Mouse (Mus musculus) embryonic facial prominence, embryonic 10.5 days (tissue): ENCODE data around the gene Slc4a4. TPM values are rescaled to one million over a fixed set of nuclear protein-coding genes. Genes with fewer than 3 reads are reported as not detected.

Experiments
- DNase-seq: peaks from one replicate; pipeline ENCODE4 v3.0.0-alpha.2; 2017; ENCODE audit warnings: low spot score
- H3K27ac ChIP-seq: fragments of 300-500 bp; sonication (generic); replicated peaks from 2 replicates; pipeline ENCODE4 v1.5.1; 2016; ENCODE audit warnings: mild to moderate bottlenecking
- H3K27me3 ChIP-seq: fragments of 300-500 bp; sonication (generic); replicated peaks from 2 replicates; pipeline ENCODE4 v1.6.1; 2016; ENCODE audit warnings: low read depth, mild to moderate bottlenecking; ENCODE audit not compliant: poor library complexity, severe bottlenecking
- H3K36me3 ChIP-seq: fragments of 300-500 bp; sonication (generic); replicated peaks from 2 replicates; pipeline ENCODE4 v1.6.1; 2016; ENCODE audit warnings: mild to moderate bottlenecking, moderate library complexity
- H3K4me1 ChIP-seq: fragments of 300-500 bp; sonication (generic); 2 replicates; pipeline ENCODE4 v1.6.1; 2016
- H3K4me3 ChIP-seq: fragments of 300-500 bp; sonication (generic); 2 replicates; pipeline ENCODE4 v1.5.1; 2016; ENCODE audit warnings: mild to moderate bottlenecking, moderate library complexity
- H3K9me3 ChIP-seq: fragments of 300-500 bp; sonication (generic); 2 replicates; pipeline ENCODE4 v1.6.1; 2016; ENCODE audit warnings: mild to moderate bottlenecking
- WGBS: fragments of 180-500 bp; shearing (Covaris S2); methylation state at CpG from one replicate; pipeline ENCODE4 v1.1.7; 2016; 5-methylcytosine and 5-hydroxymethylcytosine counted together
- polyA plus RNA-seq: library from polyadenylated mRNA; unstranded; fragments of >200 nt; fragmentation: Nextera tagmentation; extraction: Ambion mirVana; gene quantifications from 2 replicates; pipeline ENCODE4 v1.2.1, GENCODE M21; 2016

Gene Slc4a4
- polyA plus RNA-seq, result 1.7 TPM in 2 replicates

- Histone ChIP-seq H3K4me1 (peaks cover 18% of the 10 kb centered on the region), H3K36me3 (no peaks in the 10 kb centered on the region), H3K4me3 (peak within 1 kb of the TSS; percentile 82), H3K9me3 (no peaks in the 10 kb centered on the region), H3K27me3 (peaks cover 32% of the 10 kb centered on the region), H3K27ac (peak within 1 kb of the TSS; percentile 86)
- peak; percentile 81 for DNase-seq
- 2% methylated on average over 111 of the region's 119 CpGs for WGBS
These were observed at the start of gene Slc4a4 for GRCm38 (mm10) chr5:88886668-88887555. Gene Slc4a4 (plus strand): TSS chr5:88886818.

DNA sequence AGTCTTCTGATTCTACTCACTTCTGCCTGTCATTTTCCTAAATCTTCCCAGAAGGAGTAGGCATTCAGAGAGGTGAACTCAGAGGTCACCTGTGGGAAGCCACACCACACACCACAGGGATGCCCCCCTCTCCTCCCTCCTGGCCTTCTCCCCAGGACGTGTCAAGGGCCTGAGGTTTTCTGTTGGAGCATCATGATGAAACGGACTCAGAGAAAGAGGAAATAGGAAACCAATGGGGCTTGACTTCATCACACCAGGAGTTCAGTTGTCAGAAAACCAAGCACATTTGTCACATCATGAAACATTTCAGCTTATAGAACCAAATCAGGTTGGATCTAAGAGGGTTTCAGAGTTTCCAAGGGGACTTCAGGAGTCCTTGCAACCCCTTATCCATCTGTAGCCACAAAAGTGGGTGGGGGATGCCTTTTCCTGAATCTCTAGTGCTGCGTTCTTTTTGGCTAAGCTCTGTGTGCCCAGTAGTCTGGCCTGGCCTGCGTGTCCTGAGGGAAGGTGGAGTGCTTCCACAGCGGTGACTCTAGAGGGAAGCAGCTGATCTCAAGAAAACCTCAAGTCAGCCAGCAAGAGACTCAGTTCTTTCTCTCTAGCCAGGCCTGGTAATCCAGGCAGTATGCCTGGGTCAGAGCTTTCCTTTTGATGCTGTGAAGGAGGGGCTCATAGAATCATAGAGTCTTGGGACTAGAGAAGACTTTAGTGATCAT, 46.4 kb upstream of the Slc4a4 start:
- Histone ChIP-seq H3K4me3 (no peak overlapping the region), H3K4me1 (no peaks in the 10 kb centered on the region), H3K9me3 (no peaks in the 10 kb centered on the region), H3K36me3 (no peaks in the 10 kb centered on the region), H3K27ac (no peak overlapping the region), H3K27me3 (no peaks in the 10 kb centered on the region)
- no peak for DNase-seq
- 77% methylated on average over 5 of the region's 5 CpGs for WGBS

DNA sequence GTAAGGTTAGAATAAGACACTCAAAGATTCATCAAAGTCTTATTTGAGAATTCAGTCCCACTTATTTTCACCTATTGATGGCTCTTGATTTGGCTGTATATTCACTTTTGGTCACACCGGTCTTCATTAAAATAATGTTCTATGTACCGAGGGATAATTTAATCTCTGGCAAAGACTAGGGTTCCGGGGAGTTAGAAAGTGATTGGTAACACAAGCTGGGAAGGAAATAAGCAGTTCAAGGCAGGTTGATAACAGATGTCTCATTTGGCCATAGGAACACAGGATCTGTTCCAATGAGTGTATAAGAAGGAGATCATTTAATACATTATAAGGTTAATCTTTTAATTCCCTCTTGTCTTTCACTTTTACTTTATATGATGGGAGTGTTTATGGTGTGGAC, 29.3 kb upstream of the Slc4a4 start:
- Histone ChIP-seq H3K4me3 (no peak overlapping the region), H3K27me3 (no peaks in the 10 kb centered on the region), H3K36me3 (no peaks in the 10 kb centered on the region), H3K27ac (no peak overlapping the region), H3K4me1 (no peaks in the 10 kb centered on the region), H3K9me3 (no peaks in the 10 kb centered on the region)
- no peak for DNase-seq
- WGBS, result 95% methylated on average over 3 of the region's 3 CpGs

DNA sequence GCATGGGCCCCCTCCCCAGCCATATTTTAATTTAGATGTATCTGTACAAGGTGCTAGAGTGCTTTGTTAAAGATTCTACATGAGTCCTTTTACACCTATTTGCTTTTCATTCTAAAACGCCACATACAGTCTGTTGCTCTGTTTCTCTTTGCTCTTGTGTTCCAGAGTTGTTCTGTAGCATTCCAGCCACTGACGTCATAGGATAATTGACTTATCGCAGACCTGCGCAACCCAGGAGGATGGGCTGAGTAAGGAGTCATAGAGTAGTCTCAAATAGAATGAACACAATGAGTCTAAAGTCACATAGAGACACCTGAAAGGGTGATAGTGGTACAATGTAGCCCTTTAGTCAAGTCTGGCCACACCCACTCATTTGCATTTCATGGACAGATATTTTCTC, 28.8 kb upstream of the Slc4a4 start:
- H3K27me3 ChIP-seq, result no peaks in the 10 kb centered on the region
- H3K27ac ChIP-seq, result no peak overlapping the region
- WGBS, result 88% methylated on average over 4 of the region's 4 CpGs

GRCm38 (mm10) chr5:88858226-88858625, 28.4 kb upstream of the Slc4a4 start:
- Histone ChIP-seq H3K4me1 (no peaks in the 10 kb centered on the region), H3K9me3 (no peaks in the 10 kb centered on the region), H3K27ac (no peak overlapping the region), H3K4me3 (no peak overlapping the region), H3K36me3 (no peaks in the 10 kb centered on the region), H3K27me3 (no peaks in the 10 kb centered on the region)
- 84% methylated on average over 4 of the region's 4 CpGs for WGBS
- no peak for DNase-seq

More for the DNA sequence above, 28.8 kb upstream of the Slc4a4 start:
- Histone ChIP-seq H3K4me1 (no peaks in the 10 kb centered on the region), H3K4me3 (no peak overlapping the region), H3K36me3 (no peaks in the 10 kb centered on the region), H3K9me3 (no peaks in the 10 kb centered on the region)
- DNase-seq, result no peak

GRCm38 (mm10) chr5:88862163-88862562, 24.5 kb upstream of the Slc4a4 start:
- peak; percentile 27 for DNase-seq
- Histone ChIP-seq H3K27ac (no peak overlapping the region), H3K36me3 (no peaks in the 10 kb centered on the region)

GRCm38 (mm10) chr5:88862794-88863193, 23.8 kb upstream of the Slc4a4 start:
- DNase-seq, result no peak
- WGBS, result 91% methylated on average over 2 of the region's 2 CpGs
- no peaks in the 10 kb centered on the region for H3K9me3 ChIP-seq
- no peaks in the 10 kb centered on the region for H3K27me3 ChIP-seq
- H3K36me3 ChIP-seq, result no peaks in the 10 kb centered on the region
- H3K4me3 ChIP-seq, result no peak overlapping the region
- H3K4me1 ChIP-seq, result no peaks in the 10 kb centered on the region
- no peak overlapping the region for H3K27ac ChIP-seq

More at GRCm38 (mm10) chr5:88862163-88862562, 24.5 kb upstream of the Slc4a4 start:
- no peaks in the 10 kb centered on the region for H3K27me3 ChIP-seq
- no peak overlapping the region for H3K4me3 ChIP-seq
- 71% methylated on average over 3 of the region's 3 CpGs for WGBS
- H3K9me3 ChIP-seq, result no peaks in the 10 kb centered on the region
- H3K4me1 ChIP-seq, result no peaks in the 10 kb centered on the region

GRCm38 (mm10) chr5:88884101-88884500, 2.5 kb upstream of the Slc4a4 start:
- peak; percentile 46 for DNase-seq
- no peak overlapping the region for H3K4me3 ChIP-seq
- peaks cover 18% of the 10 kb centered on the region for H3K4me1 ChIP-seq
- peaks cover 32% of the 10 kb centered on the region for H3K27me3 ChIP-seq
- H3K9me3 ChIP-seq, result no peaks in the 10 kb centered on the region
- no peak overlapping the region for H3K27ac ChIP-seq
- 21% methylated on average over 3 of the region's 3 CpGs for WGBS
- H3K36me3 ChIP-seq, result no peaks in the 10 kb centered on the region

GRCm38 (mm10) chr5:88885503-88885902, 1.1 kb upstream of the Slc4a4 start:
- no peaks in the 10 kb centered on the region for H3K36me3 ChIP-seq
- peaks cover 18% of the 10 kb centered on the region for H3K4me1 ChIP-seq
- no peak overlapping the region for H3K27ac ChIP-seq
- peaks cover 32% of the 10 kb centered on the region for H3K27me3 ChIP-seq
- no peaks in the 10 kb centered on the region for H3K9me3 ChIP-seq
- DNase-seq, result no peak
- WGBS, result 85% methylated on average over 3 of the region's 3 CpGs
- H3K4me3 ChIP-seq, result no peak overlapping the region

GRCm38 (mm10) chr5:88885944-88886343, 674 bp upstream of the Slc4a4 start:
- Histone ChIP-seq H3K27me3 (peaks cover 32% of the 10 kb centered on the region), H3K9me3 (no peaks in the 10 kb centered on the region), H3K4me1 (peaks cover 18% of the 10 kb centered on the region), H3K4me3 (peak overlapping the region; percentile 82), H3K36me3 (no peaks in the 10 kb centered on the region), H3K27ac (no peak overlapping the region)
- DNase-seq, result no peak
- WGBS, result 53% methylated on average over 5 of the region's 5 CpGs

DNA sequence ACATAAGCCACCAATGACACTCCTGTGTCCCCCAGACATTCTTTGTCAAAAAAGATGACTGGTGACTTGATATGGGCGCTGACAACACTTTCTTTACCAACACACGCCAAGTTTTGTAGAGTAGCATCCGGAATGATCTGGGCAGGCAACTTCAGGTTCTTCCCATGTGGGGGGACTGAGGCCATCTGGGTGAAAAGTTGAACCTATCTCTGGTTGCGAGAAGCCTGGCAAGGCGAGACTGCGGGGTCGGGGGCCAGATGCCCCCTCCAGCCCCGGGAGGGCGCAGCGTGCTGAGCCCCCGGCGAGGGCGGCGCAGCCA, 310 bp upstream of the Slc4a4 start:
- 1% methylated on average over 14 of the region's 14 CpGs for WGBS
- H3K4me1 ChIP-seq, result peaks cover 18% of the 10 kb centered on the region

DNA sequence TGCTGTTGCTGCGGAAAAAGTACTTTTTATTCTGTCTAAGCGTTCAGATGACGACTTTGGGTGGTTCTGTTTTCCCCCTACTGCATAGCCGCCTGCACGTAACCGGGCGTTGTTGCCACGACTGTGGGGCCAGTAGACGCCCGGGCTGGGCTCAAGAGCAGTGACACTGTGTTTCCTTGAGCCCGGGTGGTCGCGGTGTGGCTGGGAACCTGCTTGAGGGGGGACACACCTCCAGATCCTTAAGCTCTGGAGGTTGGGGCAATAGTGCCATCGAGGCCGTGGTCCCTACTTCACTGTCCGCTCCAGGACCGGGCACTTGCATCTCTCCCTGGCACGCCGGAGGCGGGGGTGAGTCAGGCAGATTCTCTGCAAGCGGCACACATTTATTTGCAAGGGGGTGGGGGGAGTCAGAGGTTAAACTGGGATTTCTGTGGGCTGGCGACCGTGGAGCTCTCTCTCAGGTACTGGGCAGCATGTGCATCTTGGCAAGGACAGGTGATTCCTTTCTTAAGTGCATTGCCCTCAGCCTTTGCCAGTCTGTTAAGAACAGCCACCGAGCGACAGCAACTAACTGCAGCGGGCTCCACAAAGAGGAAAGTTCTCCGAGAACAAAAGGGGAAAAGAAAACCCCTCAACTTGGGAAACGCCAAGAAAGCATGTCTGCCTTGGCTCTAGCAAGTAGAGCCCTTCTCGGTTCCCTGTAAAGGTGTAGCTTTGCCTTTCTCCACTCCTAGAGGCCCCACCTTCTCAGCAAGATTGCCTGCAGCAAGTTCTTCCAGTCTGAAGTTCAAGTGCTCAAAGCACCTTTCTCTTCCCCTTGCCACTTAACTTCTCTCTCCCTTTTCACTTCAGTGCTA, 1.2 kb downstream of the Slc4a4 start:
- Histone ChIP-seq H3K4me1 (peaks cover 18% of the 10 kb centered on the region), H3K36me3 (no peaks in the 10 kb centered on the region), H3K9me3 (no peaks in the 10 kb centered on the region), H3K27me3 (peaks cover 32% of the 10 kb centered on the region), H3K27ac (peak overlapping the region; percentile 86), H3K4me3 (peak overlapping the region; percentile 82)
- WGBS, result under 1% methylated on average over 29 of the region's 29 CpGs
- peak; percentile 62 for DNase-seq

More for the DNA sequence above, 310 bp upstream of the Slc4a4 start:
- peak overlapping the region; percentile 86 for H3K27ac ChIP-seq
- DNase-seq, result no peak
- peaks cover 32% of the 10 kb centered on the region for H3K27me3 ChIP-seq
- no peaks in the 10 kb centered on the region for H3K9me3 ChIP-seq
- no peaks in the 10 kb centered on the region for H3K36me3 ChIP-seq
- peak overlapping the region; percentile 82 for H3K4me3 ChIP-seq
